Mouse (Mus musculus): ENCODE data around the gene Lgmn. TPM values are rescaled to one million over a fixed set of nuclear protein-coding genes. Genes with fewer than 3 reads are reported as not detected.

The Lgmn gene
- polyA plus RNA-seq, 1 experiment from 2014 or later: 84.7 TPM

- no peak overlapping the region for H3K27ac ChIP-seq (ENCODE audit: low read length)
- H3K9me3 ChIP-seq (ENCODE audit: control insufficient read depth, low read depth, low read length): no peaks in the 10 kb centered on the region
- no peaks in the 10 kb centered on the region for H3K4me1 ChIP-seq (ENCODE audit: control insufficient read depth, insufficient read depth, low read length)
- H3K4me2 ChIP-seq (replicated peaks; ENCODE audit: low read depth, low read length): no peak overlapping the region
- WGBS: 85% methylated on average over 5 of the region's 5 CpGs
- H3K27me3 ChIP-seq (ENCODE audit: control insufficient read depth, insufficient read depth, low read length): no peaks in the 10 kb centered on the region
- no peak for ATAC-seq (ENCODE audit: insufficient number of reproducible peaks, insufficient read depth, low FRiP score, low read depth)
- no peaks in the 10 kb centered on the region for H3K36me3 ChIP-seq (ENCODE audit: control insufficient read depth, insufficient read depth, low read length)
- no peak overlapping the region for H3K9ac ChIP-seq (replicated peaks; ENCODE audit: low read depth, low read length)
- H3K4me3 ChIP-seq (ENCODE audit: low read depth, low read length): no peak overlapping the region
Measured at GRCm38 (mm10) chr12:102429656-102430055, 10.0 kb downstream of the Lgmn start.

GRCm38 (mm10) chr12:102426285-102426684 is 13.3 kb downstream of the Lgmn start:
- Histone ChIP-seq H3K27me3 (ENCODE audit: control insufficient read depth, insufficient read depth, low read length) (no peaks in the 10 kb centered on the region), H3K4me3 (ENCODE audit: low read depth, low read length) (no peak overlapping the region), H3K4me2 (replicated peaks; ENCODE audit: low read depth, low read length) (no peak overlapping the region), H3K9me3 (ENCODE audit: control insufficient read depth, low read depth, low read length) (no peaks in the 10 kb centered on the region), H3K36me3 (ENCODE audit: control insufficient read depth, insufficient read depth, low read length) (no peaks in the 10 kb centered on the region; the same call in 1 of the 2 replicates), H3K4me1 (ENCODE audit: control insufficient read depth, insufficient read depth, low read length) (no peaks in the 10 kb centered on the region), H3K27ac (ENCODE audit: low read length) (no peak overlapping the region), H3K9ac (replicated peaks; ENCODE audit: low read depth, low read length) (no peak overlapping the region)
- 95% methylated on average over 7 of the region's 7 CpGs for WGBS
- ATAC-seq (ENCODE audit: insufficient number of reproducible peaks, insufficient read depth, low FRiP score, low read depth): peak; percentile 74; the same call in 1 of the 2 replicates

- H3K36me3 ChIP-seq (ENCODE audit: control insufficient read depth, insufficient read depth, low read length): no peaks in the 10 kb centered on the region; the same call in 1 of the 2 replicates
- ATAC-seq (ENCODE audit: insufficient number of reproducible peaks, insufficient read depth, low FRiP score, low read depth): no peak
- H3K27me3 ChIP-seq (ENCODE audit: control insufficient read depth, insufficient read depth, low read length): no peaks in the 10 kb centered on the region
- no peak overlapping the region for H3K27ac ChIP-seq (ENCODE audit: low read length)
- no peak overlapping the region for H3K9ac ChIP-seq (replicated peaks; ENCODE audit: low read depth, low read length)
- no peaks in the 10 kb centered on the region for H3K4me1 ChIP-seq (ENCODE audit: control insufficient read depth, insufficient read depth, low read length)
- no peak overlapping the region for H3K4me2 ChIP-seq (replicated peaks; ENCODE audit: low read depth, low read length)
- H3K4me3 ChIP-seq (ENCODE audit: low read depth, low read length): no peak overlapping the region
- H3K9me3 ChIP-seq (ENCODE audit: control insufficient read depth, low read depth, low read length): no peaks in the 10 kb centered on the region
- 81% methylated on average over 4 of the region's 4 CpGs for WGBS
Measured at GRCm38 (mm10) chr12:102425048-102425578, 14.5 kb downstream of the Lgmn start.

GRCm38 (mm10) chr12:102424456-102424855 is 15.2 kb downstream of the Lgmn start:
- Histone ChIP-seq H3K4me3 (ENCODE audit: low read depth, low read length) (no peak overlapping the region), H3K4me2 (replicated peaks; ENCODE audit: low read depth, low read length) (no peak overlapping the region), H3K4me1 (ENCODE audit: control insufficient read depth, insufficient read depth, low read length) (no peaks in the 10 kb centered on the region), H3K36me3 (ENCODE audit: control insufficient read depth, insufficient read depth, low read length) (no peaks in the 10 kb centered on the region; the same call in 1 of the 2 replicates), H3K27ac (ENCODE audit: low read length) (no peak overlapping the region), H3K9me3 (ENCODE audit: control insufficient read depth, low read depth, low read length) (no peaks in the 10 kb centered on the region), H3K27me3 (ENCODE audit: control insufficient read depth, insufficient read depth, low read length) (no peaks in the 10 kb centered on the region), H3K9ac (replicated peaks; ENCODE audit: low read depth, low read length) (no peak overlapping the region)
- 52% methylated on average over 2 of the region's 2 CpGs for whole genome bisulfite sequencing
- ATAC-seq (ENCODE audit: insufficient number of reproducible peaks, insufficient read depth, low FRiP score, low read depth): no peak

- 94% methylated on average over 8 of the region's 8 CpGs for WGBS
- Histone ChIP-seq H3K36me3 (ENCODE audit: control insufficient read depth, insufficient read depth, low read length) (no peaks in the 10 kb centered on the region; the same call in 1 of the 2 replicates), H3K4me1 (ENCODE audit: control insufficient read depth, insufficient read depth, low read length) (no peaks in the 10 kb centered on the region), H3K27ac (ENCODE audit: low read length) (no peak overlapping the region), H3K27me3 (ENCODE audit: control insufficient read depth, insufficient read depth, low read length) (no peaks in the 10 kb centered on the region), H3K4me3 (ENCODE audit: low read depth, low read length) (no peak overlapping the region), H3K4me2 (replicated peaks; ENCODE audit: low read depth, low read length) (no peak overlapping the region), H3K9ac (replicated peaks; ENCODE audit: low read depth, low read length) (no peak overlapping the region), H3K9me3 (ENCODE audit: control insufficient read depth, low read depth, low read length) (no peaks in the 10 kb centered on the region)
- no peak for ATAC-seq (ENCODE audit: insufficient number of reproducible peaks, insufficient read depth, low FRiP score, low read depth)
Measured at GRCm38 (mm10) chr12:102423625-102424024, 16.0 kb downstream of the Lgmn start.

- no peaks in the 10 kb centered on the region for H3K27me3 ChIP-seq (ENCODE audit: control insufficient read depth, insufficient read depth, low read length)
- H3K4me1 ChIP-seq (ENCODE audit: control insufficient read depth, insufficient read depth, low read length): no peaks in the 10 kb centered on the region
- no peaks in the 10 kb centered on the region for H3K9me3 ChIP-seq (ENCODE audit: control insufficient read depth, low read depth, low read length)
- 84% methylated on average over 11 of the region's 11 CpGs for WGBS
- no peak overlapping the region for H3K4me2 ChIP-seq (replicated peaks; ENCODE audit: low read depth, low read length)
- no peaks in the 10 kb centered on the region; the same call in 1 of the 2 replicates for H3K36me3 ChIP-seq (ENCODE audit: control insufficient read depth, insufficient read depth, low read length)
- H3K9ac ChIP-seq (replicated peaks; ENCODE audit: low read depth, low read length): no peak overlapping the region
- no peak for ATAC-seq (ENCODE audit: insufficient number of reproducible peaks, insufficient read depth, low FRiP score, low read depth)
- H3K27ac ChIP-seq (ENCODE audit: low read length): no peak overlapping the region
- no peak overlapping the region for H3K4me3 ChIP-seq (ENCODE audit: low read depth, low read length)
Measured at GRCm38 (mm10) chr12:102422623-102423320, 16.8 kb downstream of the Lgmn start.

- H3K9me3 ChIP-seq (ENCODE audit: control insufficient read depth, low read depth, low read length): no peaks in the 10 kb centered on the region
- H3K27me3 ChIP-seq (ENCODE audit: control insufficient read depth, insufficient read depth, low read length): no peaks in the 10 kb centered on the region
- no peak overlapping the region for H3K27ac ChIP-seq (ENCODE audit: low read length)
- H3K36me3 ChIP-seq (ENCODE audit: control insufficient read depth, insufficient read depth, low read length): no peaks in the 10 kb centered on the region; the same call in 1 of the 2 replicates
- ATAC-seq (ENCODE audit: insufficient number of reproducible peaks, insufficient read depth, low FRiP score, low read depth): 0 out of 2 replicates have a peak, but pooled peaks have one; percentile 40
- H3K9ac ChIP-seq (replicated peaks; ENCODE audit: low read depth, low read length): no peak overlapping the region
- no peaks in the 10 kb centered on the region for H3K4me1 ChIP-seq (ENCODE audit: control insufficient read depth, insufficient read depth, low read length)
- 67% methylated on average over 6 of the region's 6 CpGs for WGBS
- no peak overlapping the region for H3K4me3 ChIP-seq (ENCODE audit: low read depth, low read length)
- no peak overlapping the region for H3K4me2 ChIP-seq (replicated peaks; ENCODE audit: low read depth, low read length)
Measured at GRCm38 (mm10) chr12:102422065-102422464, 17.5 kb downstream of the Lgmn start.

GRCm38 (mm10) chr12:102420168-102420890 is 19.3 kb downstream of the Lgmn start:
- no peak overlapping the region for H3K4me2 ChIP-seq (replicated peaks; ENCODE audit: low read depth, low read length)
- no peak overlapping the region for H3K9ac ChIP-seq (replicated peaks; ENCODE audit: low read depth, low read length)
- no peaks in the 10 kb centered on the region for H3K4me1 ChIP-seq (ENCODE audit: control insufficient read depth, insufficient read depth, low read length)
- ATAC-seq (ENCODE audit: insufficient number of reproducible peaks, insufficient read depth, low FRiP score, low read depth): no peak
- H3K27ac ChIP-seq (ENCODE audit: low read length): no peak overlapping the region
- no peak overlapping the region for H3K4me3 ChIP-seq (ENCODE audit: low read depth, low read length)
- H3K36me3 ChIP-seq (ENCODE audit: control insufficient read depth, insufficient read depth, low read length): no peaks in the 10 kb centered on the region; the same call in 1 of the 2 replicates
- no peaks in the 10 kb centered on the region for H3K9me3 ChIP-seq (ENCODE audit: control insufficient read depth, low read depth, low read length)
- WGBS: 78% methylated on average over 10 of the region's 10 CpGs
- H3K27me3 ChIP-seq (ENCODE audit: control insufficient read depth, insufficient read depth, low read length): no peaks in the 10 kb centered on the region

All from stomach, embryonic 14.5 days (tissue).